Mouse (Mus musculus): ENCODE results near the gene Pip4k2c.

- TF ChIP-seq TCF12 (IDR thresholded peaks at IDR 0.05; ENCODE audit: insufficient read depth, poor library complexity, severe bottlenecking): no peak
- no peak for TF ChIP-seq POLR2A (IDR thresholded peaks at IDR 0.05; ENCODE audit: insufficient read length, low read depth)
- TF ChIP-seq MYOD1 (IDR thresholded peaks at IDR 0.05; ENCODE audit: control insufficient read depth in 1 of 3, insufficient read length in 2 of 3, low read depth in 2 of 3): no peak
- no peak for TF ChIP-seq MAX (IDR thresholded peaks at IDR 0.05; ENCODE audit: low read depth)
- TF ChIP-seq TCF3 (IDR thresholded peaks at IDR 0.05; ENCODE audit: insufficient read length, low read depth): no peak
Observed at GRCm38 (mm10) chr10:127200279-127200678, 11.1 kb downstream of the Pip4k2c start.
